Mouse (Mus musculus): ENCODE measurements around the gene Hist1h4d. TPM values are rescaled to one million over a fixed set of nuclear protein-coding genes. Genes with fewer than 3 reads are reported as not detected.
"Not testable (repeated sequence)": the region's sequence is repeated elsewhere in the genome, so short reads cannot be mapped to it uniquely, and the experiment has no call there.

The Hist1h4d gene
- total RNA-seq, 1 experiment from 2014 or later = 639 TPM

DNA sequence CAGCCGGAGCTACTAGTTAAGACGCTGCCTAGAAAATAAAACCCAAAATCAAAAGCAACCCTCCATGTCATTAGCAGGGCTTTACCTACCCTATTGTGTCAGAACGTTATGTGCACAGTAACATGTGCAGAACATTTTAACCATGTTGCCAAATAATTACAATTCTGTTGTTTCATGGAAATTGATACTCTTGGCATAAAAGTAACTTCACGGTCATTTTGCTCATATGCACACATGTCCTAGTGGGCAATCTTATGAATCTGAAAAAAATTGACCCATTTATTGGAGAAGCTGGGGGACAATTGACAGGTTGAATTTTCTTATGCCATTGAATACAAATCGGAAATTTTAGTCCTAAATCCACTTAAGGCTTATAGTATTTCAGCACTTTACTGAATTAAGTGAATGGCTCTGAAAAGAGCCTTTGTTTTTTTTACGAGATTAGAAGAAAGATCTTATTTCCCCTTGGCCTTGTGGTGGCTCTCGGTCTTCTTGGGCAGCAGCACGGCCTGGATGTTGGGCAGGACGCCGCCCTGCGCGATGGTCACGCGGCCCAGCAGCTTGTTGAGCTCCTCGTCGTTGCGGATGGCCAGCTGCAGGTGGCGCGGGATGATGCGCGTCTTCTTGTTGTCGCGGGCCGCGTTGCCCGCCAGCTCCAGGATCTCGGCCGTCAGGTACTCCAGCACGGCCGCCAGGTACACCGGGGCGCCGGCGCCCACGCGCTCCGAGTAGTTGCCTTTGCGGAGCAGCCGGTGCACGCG, 11.0 kb upstream of the Hist1h4d start:
- not testable (repeated sequence) for ATAC-seq (replicated peaks in 1 of 2; ENCODE audit: insufficient read depth in 1 of 2, low FRiP score in 2 of 2, low TSS enrichment in 1 of 2, low read depth in 1 of 2, poor library complexity in 2 of 2, severe bottlenecking in 2 of 2)

DNA sequence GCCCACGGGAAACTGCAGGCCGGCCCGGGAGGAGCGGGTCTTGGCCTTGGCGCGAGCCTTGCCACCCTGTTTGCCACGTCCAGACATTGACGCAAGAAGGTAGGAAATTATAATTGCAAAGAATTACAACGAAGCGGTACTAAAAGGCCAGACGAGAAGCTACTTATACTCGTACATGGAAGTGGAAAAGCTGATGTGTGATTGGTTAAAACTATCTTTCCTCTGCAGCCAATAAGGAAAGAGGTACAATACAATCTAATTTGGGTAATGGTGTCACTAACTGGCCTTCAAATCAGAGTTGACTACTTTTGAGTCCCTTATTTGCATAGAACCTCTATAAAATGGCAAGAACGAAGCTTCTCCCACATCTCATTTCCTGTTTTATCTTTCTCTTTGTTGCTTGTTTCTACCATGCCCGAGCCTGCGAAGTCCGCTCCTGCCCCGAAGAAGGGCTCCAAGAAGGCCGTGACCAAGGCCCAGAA, 10.3 kb upstream of the Hist1h4d start, which contains the start of the genes Hist1h2ae and Hist1h2bg:
Hist1h2ae (minus strand) TSS at position 199 of the 482 bp plus-strand sequence.
Hist1h2bg (plus strand) TSS at position 375 of the 482 bp plus-strand sequence.
- peak; percentile 85 to 87 for ATAC-seq (replicated peaks in 1 of 2; ENCODE audit: insufficient read depth in 1 of 2, low FRiP score in 2 of 2, low TSS enrichment in 1 of 2, low read depth in 1 of 2, poor library complexity in 2 of 2, severe bottlenecking in 2 of 2)

DNA sequence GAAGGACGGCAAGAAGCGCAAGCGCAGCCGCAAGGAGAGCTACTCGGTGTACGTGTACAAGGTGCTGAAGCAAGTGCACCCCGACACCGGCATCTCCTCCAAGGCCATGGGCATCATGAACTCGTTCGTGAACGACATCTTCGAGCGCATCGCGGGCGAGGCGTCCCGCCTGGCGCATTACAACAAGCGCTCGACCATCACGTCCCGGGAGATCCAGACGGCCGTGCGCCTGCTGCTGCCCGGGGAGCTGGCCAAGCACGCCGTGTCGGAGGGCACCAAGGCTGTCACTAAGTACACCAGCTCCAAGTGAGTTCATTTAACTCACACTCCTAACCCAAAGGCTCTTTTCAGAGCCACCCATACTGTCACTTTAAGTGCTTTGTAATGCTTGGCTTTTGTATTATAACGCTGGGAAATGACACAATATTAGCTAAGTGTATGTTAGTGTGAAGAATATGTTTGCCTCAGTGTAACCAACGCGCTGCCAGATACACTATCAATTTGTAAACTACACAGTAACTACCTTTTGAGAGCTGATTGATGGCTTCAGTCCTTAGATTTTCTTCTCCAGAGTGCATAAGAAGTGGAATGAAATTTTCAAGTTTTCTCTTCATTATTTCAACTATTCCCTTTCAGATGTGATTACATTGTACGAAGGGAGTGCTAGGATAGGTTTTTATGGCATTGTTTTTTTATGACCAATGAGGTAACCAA, 9.7 kb upstream of the Hist1h4d start:
- ATAC-seq (replicated peaks in 1 of 2; ENCODE audit: insufficient read depth in 1 of 2, low FRiP score in 2 of 2, low TSS enrichment in 1 of 2, low read depth in 1 of 2, poor library complexity in 2 of 2, severe bottlenecking in 2 of 2) = peak; percentile 3 to 6; a peak in 1 of 4 replicates

DNA sequence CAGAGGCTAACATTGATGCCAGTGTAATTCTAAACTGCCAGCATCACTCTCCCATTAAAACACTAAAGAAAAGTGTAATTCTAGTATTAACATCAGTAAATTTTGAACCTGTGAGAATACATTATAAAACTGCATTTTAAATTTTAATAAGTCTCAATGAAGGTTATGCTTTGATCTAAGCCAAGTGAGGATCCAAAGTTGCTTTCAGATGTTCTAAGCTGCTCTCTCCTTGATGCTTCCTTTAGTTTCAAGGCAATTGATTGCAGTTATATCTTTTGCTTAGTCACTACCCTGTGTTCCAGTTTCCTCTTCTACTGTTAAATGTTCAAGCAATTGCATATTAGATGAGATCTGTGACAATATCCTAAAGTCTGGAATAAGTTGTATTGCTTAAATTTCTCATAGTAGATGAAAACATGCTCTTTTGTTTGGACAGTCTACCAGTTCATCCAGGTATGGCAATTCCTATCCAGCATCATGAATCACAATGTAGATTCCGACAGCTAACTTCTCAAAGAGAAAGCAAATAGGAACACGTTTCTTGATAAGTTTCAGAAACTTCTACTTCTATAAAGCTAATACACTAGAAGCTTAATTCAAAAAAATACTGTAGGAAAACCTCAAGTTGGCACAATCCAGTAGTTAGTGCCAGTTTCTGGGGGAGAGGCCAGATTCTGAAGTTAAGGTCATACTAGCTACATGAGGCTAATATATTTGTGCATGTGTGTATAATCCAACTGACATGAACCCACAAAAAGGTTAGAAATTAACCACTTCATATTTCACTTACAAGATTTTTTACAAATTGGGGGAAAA, 9.0 kb upstream of the Hist1h4d start:
- ATAC-seq (replicated peaks in 1 of 2; ENCODE audit: insufficient read depth in 1 of 2, low FRiP score in 2 of 2, low TSS enrichment in 1 of 2, low read depth in 1 of 2, poor library complexity in 2 of 2, severe bottlenecking in 2 of 2) = no peak

DNA sequence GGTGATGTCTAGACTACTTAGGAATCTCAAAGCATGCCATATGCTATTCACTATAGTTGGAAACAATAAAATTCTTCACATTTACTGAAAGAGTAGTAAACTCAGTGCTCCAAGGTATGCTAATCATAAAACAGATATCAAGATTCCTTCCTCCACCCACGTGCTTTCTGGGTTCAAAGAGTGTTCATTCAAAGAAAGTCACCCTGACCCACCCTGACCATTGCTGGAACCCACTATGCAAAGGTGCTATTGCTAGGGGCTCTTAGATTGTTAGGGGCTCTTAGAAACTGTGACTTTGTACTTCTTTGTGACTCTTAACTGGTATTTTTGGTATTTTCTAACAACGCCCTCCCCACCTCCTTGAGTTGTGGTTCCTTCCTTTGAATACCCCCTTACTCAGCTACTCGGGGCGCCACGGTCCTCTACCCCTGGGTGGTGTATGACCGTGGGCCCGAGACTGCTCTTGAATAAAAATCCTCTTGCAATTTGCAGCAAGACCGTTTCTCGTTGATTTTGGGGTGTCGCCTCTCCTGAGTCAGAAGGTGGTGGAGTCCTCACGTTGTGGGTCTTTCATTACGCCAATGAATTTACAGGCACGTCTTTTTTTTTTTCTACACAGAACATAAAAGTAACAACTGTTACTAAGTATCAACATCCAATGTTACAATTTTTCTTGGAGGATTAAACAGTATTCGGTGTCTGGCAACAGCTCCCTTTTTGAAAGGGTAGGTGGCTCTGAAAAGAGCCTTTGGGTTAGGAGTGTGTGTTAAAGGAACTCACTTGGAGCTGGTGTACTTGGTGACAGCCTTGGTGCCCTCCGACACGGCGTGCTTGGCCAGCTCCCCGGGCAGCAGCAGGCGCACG, 8.1 kb upstream of the Hist1h4d start:
- ATAC-seq (replicated peaks in 1 of 2; ENCODE audit: insufficient read depth in 1 of 2, low FRiP score in 2 of 2, low TSS enrichment in 1 of 2, low read depth in 1 of 2, poor library complexity in 2 of 2, severe bottlenecking in 2 of 2) = not testable (repeated sequence)

DNA sequence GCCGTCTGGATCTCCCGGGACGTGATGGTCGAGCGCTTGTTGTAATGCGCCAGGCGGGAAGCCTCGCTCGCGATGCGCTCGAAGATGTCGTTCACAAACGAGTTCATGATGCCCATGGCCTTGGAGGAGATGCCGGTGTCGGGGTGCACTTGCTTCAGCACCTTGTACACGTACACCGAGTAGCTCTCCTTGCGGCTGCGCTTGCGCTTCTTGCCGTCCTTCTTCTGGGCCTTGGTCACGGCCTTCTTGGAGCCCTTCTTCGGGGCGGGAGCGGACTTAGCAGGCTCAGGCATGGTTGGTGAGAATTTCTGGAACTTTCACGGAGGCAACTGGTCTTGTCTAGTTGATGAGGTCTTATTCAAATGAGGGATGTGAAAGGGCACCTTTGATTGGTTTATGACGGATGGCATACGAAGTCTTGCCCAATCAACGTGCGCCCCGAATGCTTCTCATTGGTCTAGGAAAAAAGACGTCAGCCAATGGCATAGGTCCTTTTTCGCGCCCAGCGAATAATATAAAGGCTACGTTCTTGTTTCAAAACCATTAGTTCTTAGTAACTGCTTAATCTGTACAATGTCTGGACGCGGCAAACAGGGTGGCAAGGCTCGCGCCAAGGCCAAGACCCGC, 7.4 kb upstream of the Hist1h4d start, which contains the start of the genes Hist1h2bf and Hist1h2ad:
Hist1h2bf (minus strand) TSS at position 299 of the 627 bp plus-strand sequence.
Hist1h2ad (plus strand) TSS at position 484 of the 627 bp plus-strand sequence.
- ATAC-seq (replicated peaks in 1 of 2; ENCODE audit: insufficient read depth in 1 of 2, low FRiP score in 2 of 2, low TSS enrichment in 1 of 2, low read depth in 1 of 2, poor library complexity in 2 of 2, severe bottlenecking in 2 of 2) = peak; percentile 82 to 83

DNA sequence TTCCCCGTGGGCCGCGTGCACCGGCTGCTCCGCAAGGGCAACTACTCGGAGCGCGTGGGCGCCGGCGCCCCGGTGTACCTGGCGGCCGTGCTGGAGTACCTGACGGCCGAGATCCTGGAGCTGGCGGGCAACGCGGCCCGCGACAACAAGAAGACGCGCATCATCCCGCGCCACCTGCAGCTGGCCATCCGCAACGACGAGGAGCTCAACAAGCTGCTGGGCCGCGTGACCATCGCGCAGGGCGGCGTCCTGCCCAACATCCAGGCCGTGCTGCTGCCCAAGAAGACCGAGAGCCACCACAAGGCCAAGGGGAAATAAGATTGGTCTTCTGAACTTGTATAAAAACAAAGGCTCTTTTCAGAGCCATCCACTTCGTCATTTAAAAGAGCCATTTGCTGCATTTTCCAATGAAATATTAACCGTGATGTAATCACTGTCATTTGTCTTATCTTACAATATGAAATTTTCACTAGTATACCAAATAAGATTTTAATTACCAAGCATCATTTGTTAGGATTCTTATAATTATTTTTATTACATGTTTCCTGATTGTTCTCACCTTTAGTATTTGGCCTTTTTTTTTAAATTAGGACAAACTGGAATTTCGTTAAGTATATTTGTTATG, 6.7 kb upstream of the Hist1h4d start:
- ATAC-seq (replicated peaks in 1 of 2; ENCODE audit: insufficient read depth in 1 of 2, low FRiP score in 2 of 2, low TSS enrichment in 1 of 2, low read depth in 1 of 2, poor library complexity in 2 of 2, severe bottlenecking in 2 of 2) = not testable (repeated sequence)

DNA sequence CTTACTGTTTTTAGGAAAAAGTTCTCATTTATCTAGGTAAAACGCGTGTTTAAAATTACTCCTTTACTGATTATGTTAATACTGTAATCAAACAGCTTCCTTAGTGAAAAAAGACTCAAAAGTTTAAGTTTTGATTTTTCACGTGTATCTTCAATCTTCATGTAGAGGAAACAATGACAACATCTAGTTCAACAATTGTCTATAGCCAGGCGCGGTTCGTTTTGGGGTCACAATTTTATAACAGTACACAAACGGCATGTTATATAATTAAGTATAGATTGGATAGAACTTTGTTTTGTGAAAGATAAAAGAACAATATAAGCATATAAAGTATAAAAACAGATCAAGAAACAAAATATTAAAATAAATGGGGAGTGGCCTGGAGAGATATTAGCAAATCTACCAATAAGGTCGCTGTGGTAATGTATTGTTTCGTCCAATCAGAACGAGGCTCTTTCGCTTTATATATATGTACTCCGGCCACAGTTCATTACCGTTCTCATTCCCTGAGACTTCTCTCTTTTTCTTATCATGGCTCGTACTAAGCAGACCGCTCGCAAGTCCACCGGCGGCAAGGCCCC, 6.0 kb upstream of the Hist1h4d start, which contains the start of gene Hist1h3d:
Hist1h3d (plus strand) TSS at position 493 of the 581 bp plus-strand sequence.
- ATAC-seq (replicated peaks in 1 of 2; ENCODE audit: insufficient read depth in 1 of 2, low FRiP score in 2 of 2, low TSS enrichment in 1 of 2, low read depth in 1 of 2, poor library complexity in 2 of 2, severe bottlenecking in 2 of 2) = peak; percentile 35 to 47; a peak in 3 of 4 replicates

DNA sequence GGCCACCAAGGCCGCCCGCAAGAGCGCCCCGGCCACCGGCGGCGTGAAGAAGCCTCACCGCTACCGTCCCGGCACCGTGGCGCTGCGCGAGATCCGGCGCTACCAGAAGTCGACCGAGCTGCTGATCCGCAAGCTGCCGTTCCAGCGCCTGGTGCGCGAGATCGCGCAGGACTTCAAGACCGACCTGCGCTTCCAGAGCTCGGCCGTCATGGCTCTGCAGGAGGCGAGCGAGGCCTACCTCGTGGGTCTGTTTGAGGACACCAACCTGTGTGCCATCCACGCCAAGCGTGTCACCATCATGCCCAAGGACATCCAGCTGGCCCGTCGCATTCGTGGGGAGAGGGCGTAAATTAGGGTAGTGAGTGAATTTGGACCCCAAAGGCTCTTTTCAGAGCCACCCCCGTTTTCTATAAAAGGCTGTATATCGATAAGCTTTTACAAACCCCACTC, 5.5 kb upstream of the Hist1h4d start:
- not testable (repeated sequence) for ATAC-seq (replicated peaks in 1 of 2; ENCODE audit: insufficient read depth in 1 of 2, low FRiP score in 2 of 2, low TSS enrichment in 1 of 2, low read depth in 1 of 2, poor library complexity in 2 of 2, severe bottlenecking in 2 of 2)

DNA sequence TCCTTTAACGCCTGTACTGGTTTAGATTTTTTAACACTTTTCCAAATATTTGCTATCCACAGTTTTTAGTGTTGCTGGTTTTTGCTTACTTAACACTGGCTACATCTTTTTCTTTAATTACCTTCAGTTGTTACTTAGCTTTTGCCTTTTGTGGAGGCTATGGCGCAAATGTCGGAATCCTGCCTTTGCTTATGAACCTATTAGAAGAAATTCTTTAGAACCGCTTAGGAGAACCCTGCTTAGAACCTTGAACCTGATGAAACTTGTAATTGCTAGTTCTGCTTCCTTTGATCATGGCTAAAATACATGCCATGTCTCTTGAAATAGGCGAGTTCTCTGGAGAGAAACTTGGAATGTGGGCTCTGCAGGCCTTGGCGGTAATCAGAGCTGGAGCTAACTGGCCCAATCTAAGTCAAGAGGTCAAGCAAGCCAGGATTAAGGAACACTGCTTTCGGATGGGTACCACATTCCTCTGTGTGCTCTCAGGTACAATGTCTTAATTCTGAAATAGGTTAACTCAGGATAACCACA, 5.0 kb upstream of the Hist1h4d start:
- no peak for ATAC-seq (replicated peaks in 1 of 2; ENCODE audit: insufficient read depth in 1 of 2, low FRiP score in 2 of 2, low TSS enrichment in 1 of 2, low read depth in 1 of 2, poor library complexity in 2 of 2, severe bottlenecking in 2 of 2)

DNA sequence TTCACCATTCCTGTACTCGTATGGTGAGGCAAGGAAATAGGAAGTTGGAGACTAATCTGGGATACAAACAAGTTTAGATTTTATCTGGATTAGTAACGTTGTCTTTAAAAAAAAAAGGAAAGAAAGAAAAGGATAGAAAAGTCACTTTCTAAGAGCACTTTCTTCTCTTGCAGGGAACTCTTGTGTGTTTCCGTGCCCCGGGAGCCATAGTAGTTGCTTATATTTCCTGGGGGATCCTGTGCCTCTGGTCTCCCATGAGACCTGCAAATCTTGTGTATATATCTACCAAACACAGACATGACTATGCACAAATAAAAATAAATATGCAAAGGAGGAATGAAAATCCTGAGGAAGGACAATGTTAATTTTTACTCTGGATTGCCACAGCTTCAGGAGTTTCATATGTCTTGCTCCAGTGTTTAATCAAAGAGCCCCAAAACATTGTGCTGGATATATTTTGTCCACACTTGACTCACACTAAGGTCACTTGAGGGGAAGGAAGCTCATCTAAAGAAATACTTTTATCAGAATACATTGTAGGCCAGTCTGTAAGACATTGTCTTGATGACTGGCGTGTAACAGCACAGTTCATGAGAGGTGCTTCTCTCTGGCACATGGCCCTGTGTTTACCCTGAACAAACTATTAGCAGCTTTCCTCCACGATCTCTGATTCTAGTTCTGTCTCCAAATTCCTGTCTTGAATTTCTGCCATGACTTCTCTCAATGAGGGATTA, 4.3 kb upstream of the Hist1h4d start:
- no peak for ATAC-seq (replicated peaks in 1 of 2; ENCODE audit: insufficient read depth in 1 of 2, low FRiP score in 2 of 2, low TSS enrichment in 1 of 2, low read depth in 1 of 2, poor library complexity in 2 of 2, severe bottlenecking in 2 of 2)

DNA sequence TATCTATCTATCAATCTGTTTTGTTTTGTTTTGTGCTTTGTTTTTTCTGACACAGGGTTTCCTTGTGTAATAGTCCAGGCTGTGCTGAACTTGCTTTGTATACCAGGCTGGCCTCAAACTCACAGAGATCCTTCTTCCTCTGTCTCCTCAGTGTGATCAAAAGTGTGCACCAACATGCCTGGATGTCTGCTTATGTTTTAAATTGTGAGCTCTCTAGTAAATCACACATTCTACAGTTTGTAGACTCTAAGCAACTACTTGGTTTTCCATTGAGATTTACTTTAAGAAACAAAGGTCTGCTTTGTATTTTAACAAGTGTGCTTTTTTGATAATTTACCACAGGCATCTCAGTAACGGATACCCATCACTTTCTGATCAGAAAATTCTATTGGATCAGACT, 3.6 kb upstream of the Hist1h4d start:
- no peak for ATAC-seq (replicated peaks in 1 of 2; ENCODE audit: insufficient read depth in 1 of 2, low FRiP score in 2 of 2, low TSS enrichment in 1 of 2, low read depth in 1 of 2, poor library complexity in 2 of 2, severe bottlenecking in 2 of 2)

DNA sequence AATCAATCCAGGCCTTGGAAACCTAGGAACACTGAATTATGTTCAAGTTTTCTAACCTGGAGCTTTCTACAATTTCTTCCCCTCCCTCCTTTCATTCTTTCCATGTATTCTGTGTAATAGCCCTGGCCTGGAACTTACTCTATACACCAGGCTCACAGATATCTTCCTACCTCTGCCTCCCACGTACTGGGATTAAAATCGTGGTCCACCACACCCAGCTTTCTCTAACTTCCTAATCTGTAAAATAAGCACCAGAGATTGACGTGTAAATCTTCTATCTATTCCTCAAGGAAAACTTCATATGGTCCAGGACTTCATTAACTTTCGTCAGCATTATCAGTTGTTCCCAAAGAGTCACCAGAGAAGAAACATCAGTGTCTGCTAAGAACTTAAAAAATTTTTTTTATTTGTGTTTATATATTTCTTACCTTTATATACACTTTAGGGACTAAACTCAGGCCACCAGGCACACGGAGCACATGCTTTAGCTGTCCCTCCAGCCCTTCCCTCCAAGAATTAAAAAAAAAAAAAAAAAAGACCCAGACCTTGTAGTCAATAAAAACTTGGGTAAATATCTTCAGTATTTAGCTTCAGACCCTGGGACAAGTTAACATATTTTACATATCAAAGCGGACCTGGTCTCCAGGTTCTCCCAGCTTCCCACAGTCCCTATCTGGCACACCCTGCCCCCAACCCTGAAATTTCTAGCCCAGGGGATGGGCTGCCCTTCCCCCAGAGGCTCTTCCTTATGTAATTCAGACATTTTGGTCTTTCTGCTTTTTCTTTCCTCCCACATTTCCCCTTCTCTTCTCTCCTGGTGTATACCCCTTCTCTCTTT, 1.0 kb downstream of the Hist1h4d start:
- ATAC-seq (replicated peaks in 1 of 2; ENCODE audit: insufficient read depth in 1 of 2, low FRiP score in 2 of 2, low TSS enrichment in 1 of 2, low read depth in 1 of 2, poor library complexity in 2 of 2, severe bottlenecking in 2 of 2) = no peak

Data from hematopoietic stem cell, adult 5-6 weeks (primary cell).